Mouse (Mus musculus): ENCODE results near the gene Ddah1.

- TF ChIP-seq POLR2A (IDR thresholded peaks at IDR 0.05; ENCODE audit: extremely low read depth, insufficient read depth, low read length) (no peak), CTCF (IDR thresholded peaks at IDR 0.05; ENCODE audit: low read depth, low read length) (no peak)
These were observed 3.2 kb downstream of the Ddah1 start for GRCm38 (mm10) chr3:145761501-145762170.
